Mouse (Mus musculus): ENCODE measurements around the gene AI854703.
"Not testable (repeated sequence)": the region's sequence is repeated elsewhere in the genome, so short reads cannot be mapped to it uniquely, and the experiment has no call there.

Gene AI854703

GRCm38 (mm10) chr6:48609512-48609911 is 17.1 kb upstream of the AI854703 start:
- in situ Hi-C loops (cut with MboI; ENCODE audit: low pct_unique_long_range_greater_than_20kb in 1 of 2, low sequenced_read_pairs in 2 of 2, unreplicated experiment in 1 of 2), result no loop called here

GRCm38 (mm10) chr6:48610657-48611056 is 15.9 kb upstream of the AI854703 start:
- in situ Hi-C loops (cut with MboI; ENCODE audit: low pct_unique_long_range_greater_than_20kb in 1 of 2, low sequenced_read_pairs in 2 of 2, unreplicated experiment in 1 of 2), result no loop called here

GRCm38 (mm10) chr6:48613464-48613863 is 13.1 kb upstream of the AI854703 start:
- in situ Hi-C loops (cut with MboI; ENCODE audit: low pct_unique_long_range_greater_than_20kb in 1 of 2, low sequenced_read_pairs in 2 of 2, unreplicated experiment in 1 of 2), result no loop called here

DNA sequence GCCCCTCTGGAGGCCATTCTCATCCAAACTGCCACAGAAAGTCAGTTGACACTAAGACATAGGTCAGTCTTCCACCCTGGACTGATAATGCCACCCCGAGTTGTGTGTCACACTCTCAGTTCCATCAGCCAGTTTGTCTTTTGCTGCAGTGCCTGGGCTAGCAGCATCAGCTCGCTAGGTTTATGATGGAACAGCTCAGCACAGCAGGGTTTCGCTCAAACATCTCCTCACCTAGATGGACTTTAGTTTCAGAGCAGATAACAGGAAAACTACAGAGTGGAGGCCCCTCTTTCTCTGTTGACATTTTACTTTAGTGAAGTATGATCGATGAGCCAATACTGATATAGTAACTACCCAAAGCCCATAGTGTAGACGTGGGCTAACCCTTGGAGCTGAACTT is 11.8 kb upstream of the AI854703 start:
- in situ Hi-C loops (cut with MboI; ENCODE audit: low pct_unique_long_range_greater_than_20kb in 1 of 2, low sequenced_read_pairs in 2 of 2, unreplicated experiment in 1 of 2), result no loop called here

- in situ Hi-C loops (cut with MboI; ENCODE audit: low pct_unique_long_range_greater_than_20kb in 1 of 2, low sequenced_read_pairs in 2 of 2, unreplicated experiment in 1 of 2), result no loop called here
Measured at GRCm38 (mm10) chr6:48620031-48620430, 6.5 kb upstream of the AI854703 start.

DNA sequence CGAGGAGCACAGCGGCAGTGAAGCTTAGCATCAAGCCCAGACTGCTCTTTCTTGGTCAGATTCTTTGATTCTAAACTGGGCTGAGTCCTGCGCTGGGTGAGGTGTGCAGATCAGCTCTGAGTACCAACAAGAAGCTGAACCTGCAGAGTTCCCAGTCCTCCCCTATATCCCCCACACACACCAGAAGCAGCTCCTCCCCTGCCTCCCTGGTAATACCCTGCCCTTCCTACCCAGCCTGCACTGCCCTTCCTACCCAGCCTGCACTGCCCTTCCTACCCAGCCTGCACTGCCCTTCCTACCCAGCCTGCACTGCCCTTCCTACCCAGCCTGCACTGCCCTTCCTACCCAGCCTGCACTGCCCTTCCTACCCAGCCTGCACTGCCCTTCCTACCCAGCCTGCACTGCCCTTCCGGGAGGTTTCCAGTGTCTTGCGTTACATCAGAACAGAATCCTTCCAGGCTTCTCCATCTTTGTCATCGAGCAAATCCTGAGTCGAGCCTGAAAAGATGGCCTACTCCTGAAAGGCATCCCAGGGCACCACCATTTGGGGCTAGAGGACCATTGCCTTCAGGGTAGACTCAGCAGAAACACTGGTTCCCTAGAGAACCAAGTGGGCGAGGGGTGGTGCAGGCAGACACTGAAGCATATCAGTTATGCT is 4.2 kb upstream of the AI854703 start:
- in situ Hi-C loops (cut with MboI; ENCODE audit: low pct_unique_long_range_greater_than_20kb in 1 of 2, low sequenced_read_pairs in 2 of 2, unreplicated experiment in 1 of 2), result not testable (repeated sequence)

- in situ Hi-C loops (cut with MboI; ENCODE audit: low pct_unique_long_range_greater_than_20kb in 1 of 2, low sequenced_read_pairs in 2 of 2, unreplicated experiment in 1 of 2), result no loop called here
Measured at GRCm38 (mm10) chr6:48623460-48623859, 3.1 kb upstream of the AI854703 start.

DNA sequence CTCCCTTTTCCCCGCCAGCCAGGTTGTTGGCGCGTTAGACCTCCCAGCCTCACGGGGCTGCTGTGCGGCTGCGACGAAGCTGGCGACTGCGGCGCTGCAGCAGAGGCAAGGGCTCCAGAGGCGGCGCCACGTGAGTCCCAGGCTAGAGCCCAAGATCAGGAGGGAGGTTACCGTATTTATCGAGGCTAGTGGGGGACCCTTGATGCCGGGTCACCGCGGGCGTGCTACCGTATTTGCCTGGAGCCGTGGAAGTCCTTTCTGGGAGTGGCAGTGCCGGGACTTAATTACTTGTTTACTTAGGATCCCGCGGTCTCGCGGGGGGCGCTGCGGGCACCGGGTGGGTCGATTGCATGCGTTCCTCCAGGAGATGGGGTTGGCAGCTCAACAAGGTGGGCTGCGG is 420 bp downstream of the AI854703 start:
- in situ Hi-C loops (cut with MboI; ENCODE audit: low pct_unique_long_range_greater_than_20kb in 1 of 2, low sequenced_read_pairs in 2 of 2, unreplicated experiment in 1 of 2), result no loop called here

GRCm38 (mm10) chr6:48627511-48627924 is 954 bp downstream of the AI854703 start:
- in situ Hi-C loops (cut with MboI; ENCODE audit: low pct_unique_long_range_greater_than_20kb in 1 of 2, low sequenced_read_pairs in 2 of 2, unreplicated experiment in 1 of 2), result no loop called here

- in situ Hi-C loops (cut with MboI; ENCODE audit: low pct_unique_long_range_greater_than_20kb in 1 of 2, low sequenced_read_pairs in 2 of 2, unreplicated experiment in 1 of 2), result no loop called here
Measured at GRCm38 (mm10) chr6:48628377-48628776, 1.8 kb downstream of the AI854703 start.

DNA sequence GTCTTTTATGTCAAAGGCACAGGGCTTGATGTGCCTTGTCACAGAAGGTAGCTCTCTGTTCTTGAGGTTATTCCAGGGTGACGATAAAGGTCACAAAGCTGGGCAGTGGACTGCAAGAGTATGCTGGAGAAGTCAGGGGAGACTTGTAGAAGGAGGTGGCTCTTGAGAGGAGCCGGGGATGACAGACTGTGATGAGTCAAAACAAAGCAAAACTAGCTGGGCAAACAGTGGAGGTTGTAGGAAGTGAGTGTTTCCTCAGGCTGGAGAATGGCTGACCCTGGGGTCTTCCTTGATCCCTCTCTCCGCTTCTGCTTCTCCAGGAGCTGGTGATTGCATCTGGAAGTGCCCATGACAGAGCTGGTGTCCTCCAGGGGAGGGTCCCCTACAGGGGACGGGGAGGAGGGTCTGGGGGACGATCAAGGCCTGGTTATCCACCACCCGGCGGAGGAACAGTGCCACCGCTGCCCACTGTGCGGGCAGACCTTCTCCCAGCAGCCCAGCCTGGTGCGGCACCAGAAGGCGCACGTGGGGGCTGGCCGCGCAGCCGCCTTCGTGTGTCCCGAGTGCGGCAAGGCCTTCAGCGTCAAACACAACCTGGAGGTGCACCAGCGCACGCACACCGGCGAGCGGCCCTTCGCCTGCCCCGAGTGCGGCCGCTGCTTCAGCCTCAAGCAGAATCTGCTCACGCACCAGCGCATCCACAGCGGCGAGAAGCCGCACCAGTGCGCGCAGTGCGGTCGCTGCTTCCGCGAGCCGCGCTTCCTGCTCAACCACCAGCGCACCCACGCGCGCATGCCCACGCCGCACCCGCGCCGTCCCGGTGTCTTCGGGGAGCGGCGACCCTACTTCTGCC is 2.5 kb downstream of the AI854703 start:
- in situ Hi-C loops (cut with MboI; ENCODE audit: low pct_unique_long_range_greater_than_20kb in 1 of 2, low sequenced_read_pairs in 2 of 2, unreplicated experiment in 1 of 2), result no loop called here

DNA sequence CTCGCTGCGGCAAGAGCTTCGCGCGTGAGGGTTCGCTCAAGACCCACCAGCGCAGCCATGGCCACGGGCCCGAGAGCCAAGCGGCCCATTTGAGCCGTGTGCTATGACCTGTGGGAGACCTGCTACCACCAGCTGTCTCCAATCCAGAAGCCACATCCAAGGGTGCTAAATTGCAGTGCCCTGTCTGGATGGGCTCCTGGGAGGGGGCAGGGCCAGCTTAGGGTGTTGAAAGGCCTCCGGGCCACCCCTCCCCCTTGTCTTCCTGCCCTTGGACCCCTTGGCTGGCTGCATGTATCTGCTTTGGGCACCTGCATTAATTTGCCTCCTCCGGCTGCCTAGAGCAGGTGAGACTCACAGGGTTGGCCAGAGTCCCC is 3.1 kb downstream of the AI854703 start:
- in situ Hi-C loops (cut with MboI; ENCODE audit: low pct_unique_long_range_greater_than_20kb in 1 of 2, low sequenced_read_pairs in 2 of 2, unreplicated experiment in 1 of 2), result loop anchor here in 1 of 2 experiments (10.0 kb wide), 1 partner anchor 85 kb away; no protein-coding TSS in a partner anchor

GRCm38 (mm10) chr6:48630831-48631230 is 4.3 kb downstream of the AI854703 start:
- in situ Hi-C loops (cut with MboI; ENCODE audit: low pct_unique_long_range_greater_than_20kb in 1 of 2, low sequenced_read_pairs in 2 of 2, unreplicated experiment in 1 of 2), result loop anchor here in 1 of 2 experiments (10.0 kb wide), 1 partner anchor 86 kb away; no protein-coding TSS in a partner anchor

DNA sequence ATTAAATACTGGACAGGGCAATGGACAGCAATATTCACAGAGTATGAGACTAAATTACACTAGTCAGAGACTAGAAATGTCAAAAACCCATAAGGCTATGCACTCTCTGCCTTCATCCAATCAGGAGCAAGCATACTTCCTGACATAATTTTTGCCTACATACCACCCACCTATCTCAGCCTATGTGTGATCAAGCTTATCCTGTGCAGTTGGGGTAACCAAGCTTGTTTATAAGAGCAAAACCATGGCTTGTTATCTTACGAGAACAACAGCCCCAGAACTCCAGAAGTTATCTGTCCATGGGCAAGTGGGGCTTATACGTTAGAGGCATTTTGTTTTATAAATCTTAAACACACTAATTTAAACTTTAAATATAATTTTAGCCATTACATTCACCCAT is 8.5 kb downstream of the AI854703 start:
- in situ Hi-C loops (cut with MboI; ENCODE audit: low pct_unique_long_range_greater_than_20kb in 1 of 2, low sequenced_read_pairs in 2 of 2, unreplicated experiment in 1 of 2), result loop anchor here in 1 of 2 experiments (10.0 kb wide), 1 partner anchor 90 kb away; no protein-coding TSS in a partner anchor

DNA sequence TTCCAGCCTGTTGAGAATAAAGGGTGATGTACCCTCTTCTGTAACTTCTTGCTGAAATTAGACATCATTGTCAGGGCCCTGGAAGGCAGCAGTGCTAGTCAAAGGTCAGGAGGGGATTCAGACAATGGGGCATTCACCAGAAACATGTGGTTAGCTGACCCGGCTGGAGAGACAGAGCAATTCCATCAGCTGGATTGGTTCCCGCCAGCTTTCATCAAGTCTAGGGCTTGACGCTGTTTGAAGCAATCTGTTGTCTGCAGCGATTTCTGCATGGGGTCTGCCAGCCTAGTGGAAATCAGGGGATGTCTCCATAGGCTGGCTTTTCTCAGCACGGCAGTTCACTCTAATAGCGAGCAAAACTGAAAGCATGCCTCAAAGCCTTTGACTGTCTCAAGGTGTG is 10.0 kb downstream of the AI854703 start:
- in situ Hi-C loops (cut with MboI; ENCODE audit: low pct_unique_long_range_greater_than_20kb in 1 of 2, low sequenced_read_pairs in 2 of 2, unreplicated experiment in 1 of 2), result loop anchor here in 1 of 2 experiments (10.0 kb wide), 1 partner anchor 92 kb away; no protein-coding TSS in a partner anchor

- in situ Hi-C loops (cut with MboI; ENCODE audit: low pct_unique_long_range_greater_than_20kb in 1 of 2, low sequenced_read_pairs in 2 of 2, unreplicated experiment in 1 of 2), result loop anchor here in 1 of 2 experiments (10.0 kb wide), 1 partner anchor 93 kb away; no protein-coding TSS in a partner anchor
Measured at GRCm38 (mm10) chr6:48637811-48638500, 11.4 kb downstream of the AI854703 start.

DNA sequence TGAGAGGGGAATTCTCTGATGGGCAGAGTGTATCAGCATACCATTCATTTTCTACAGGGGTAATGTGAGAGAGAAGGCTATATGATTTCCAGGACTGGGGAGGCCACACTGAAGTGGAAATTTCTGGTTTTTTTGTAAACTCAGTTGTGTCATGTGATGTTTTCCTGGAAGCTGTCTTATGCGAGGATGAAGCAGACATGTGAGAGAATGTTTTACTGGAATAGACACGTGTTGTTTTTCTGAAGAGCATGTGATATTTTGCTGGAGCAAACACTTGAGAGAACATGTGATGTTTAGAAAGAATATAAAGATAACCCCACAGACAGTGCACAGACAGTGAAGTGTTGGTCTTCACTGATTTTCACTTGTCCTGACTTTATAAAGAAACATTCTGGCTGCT is 12.0 kb downstream of the AI854703 start:
- in situ Hi-C loops (cut with MboI; ENCODE audit: low pct_unique_long_range_greater_than_20kb in 1 of 2, low sequenced_read_pairs in 2 of 2, unreplicated experiment in 1 of 2), result loop anchor here in 1 of 2 experiments (10.0 kb wide), 1 partner anchor 94 kb away; no protein-coding TSS in a partner anchor

- in situ Hi-C loops (cut with MboI; ENCODE audit: low pct_unique_long_range_greater_than_20kb in 1 of 2, low sequenced_read_pairs in 2 of 2, unreplicated experiment in 1 of 2), result loop anchor here in 1 of 2 experiments (10.0 kb wide), 1 partner anchor 123 kb away; no protein-coding TSS in a partner anchor
Measured at GRCm38 (mm10) chr6:48641391-48641790, 14.8 kb downstream of the AI854703 start.

Data from mouse embryonic stem cell (cell line).